Mouse (Mus musculus) spleen, adult 2 months (tissue): ENCODE measurements around the gene Ndufa13. TPM values are rescaled to one million over a fixed set of nuclear protein-coding genes. Genes with fewer than 3 reads are reported as not detected.

ENCODE experiments used
- DNase-seq, 2 experiments: peaks; one replicate each; pipeline versions ENCODE4 v3.0.0 to v3.0.0-alpha.2; 2012 to 2021; ENCODE audit warnings: low spot score in 2 of 2, low read depth in 1 of 2
- H3K27ac ChIP-seq: fragments of 200-500 bp; 2 replicates; pipeline ENCODE4 v1.5.1; 2012; ENCODE audit warnings: low read length, inconsistent platforms; ENCODE audit not compliant: insufficient read depth
- H3K27me3 ChIP-seq: fragments of 200-500 bp; 2 replicates; pipeline ENCODE4 v1.6.1; 2012; ENCODE audit warnings: mild to moderate bottlenecking, moderate library complexity, low read length, inconsistent platforms; ENCODE audit not compliant: control insufficient read depth, insufficient read depth
- H3K36me3 ChIP-seq: fragments of 200-500 bp; 2 replicates; pipeline ENCODE4 v1.6.1; 2012; ENCODE audit warnings: mild to moderate bottlenecking, low read length, inconsistent platforms; ENCODE audit not compliant: control insufficient read depth, insufficient read depth
- H3K4me1 ChIP-seq: fragments of 200-500 bp; 2 replicates; pipeline ENCODE4 v1.6.1; 2011; ENCODE audit warnings: inconsistent platforms; ENCODE audit not compliant: control insufficient read depth, insufficient read depth, insufficient read length
- H3K4me3 ChIP-seq: fragments of 200-500 bp; 2 replicates; pipeline ENCODE4 v1.5.1; 2011; ENCODE audit warnings: mild to moderate bottlenecking, inconsistent platforms; ENCODE audit not compliant: insufficient read depth, insufficient read length; ENCODE audit errors: extremely low read depth
- CTCF ChIP-seq: fragments of 200-500 bp; IDR thresholded peaks from 2 replicates; pipeline ENCODE4 v1.5.1; 2011; ENCODE audit warnings: mild to moderate bottlenecking, inconsistent platforms; ENCODE audit not compliant: insufficient read depth, insufficient read length, insufficient replicate concordance; ENCODE audit errors: extremely low read depth
- POLR2A ChIP-seq: fragments of 200-500 bp; IDR thresholded peaks from 2 replicates; pipeline ENCODE4 v1.6.1; 2011; ENCODE audit warnings: low read depth, low read length, inconsistent platforms
- WGBS: fragments of 180-500 bp; shearing (Covaris S2); methylation state at CpG from one replicate; pipeline ENCODE4 v1.1.7; 2018; 5-methylcytosine and 5-hydroxymethylcytosine counted together
- polyA plus RNA-seq: library from polyadenylated mRNA; depleted of rRNA; stranded (reverse); fragments of >200 nt; gene quantifications from 2 replicates; pipeline ENCODE4 v1.2.3, GENCODE M21; 2012

Ndufa13 gene
- polyA plus RNA-seq, 1 experiment, result 53.8 TPM

- TF ChIP-seq CTCF, result no peak
- TF ChIP-seq POLR2A, result no peak
- Histone ChIP-seq H3K4me1 (no peaks in the 10 kb centered on the region), H3K27ac (no peak overlapping the region), H3K27me3 (peaks cover 3% of the 10 kb centered on the region; the same call in 1 of the 2 replicates), H3K36me3 (no peaks in the 10 kb centered on the region), H3K4me3 (no peak overlapping the region)
- 91% methylated on average over 13 of the region's 13 CpGs for WGBS
- DNase-seq, result no peak
Measured at GRCm38 (mm10) chr8:69874654-69875053, 27.7 kb downstream of the Ndufa13 start.

DNA sequence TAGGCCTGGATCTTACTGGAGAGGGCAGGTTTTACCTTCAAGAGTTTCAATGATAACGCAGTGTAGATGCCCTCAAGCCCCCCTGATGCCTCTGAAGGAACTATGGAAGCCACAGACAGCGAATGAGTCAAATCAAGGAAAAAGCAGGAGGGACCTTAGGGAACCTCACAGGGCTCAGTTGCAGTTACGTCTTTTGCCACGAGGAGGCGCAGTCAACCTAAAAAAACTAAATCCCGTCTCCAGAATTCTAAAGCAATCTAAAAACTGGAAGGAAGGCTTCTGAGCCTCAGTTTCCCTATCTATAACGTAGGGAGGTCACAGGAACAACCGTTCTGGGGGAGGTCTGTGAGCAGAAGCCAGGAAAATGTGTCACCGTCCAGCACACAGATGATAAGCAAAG lies 28.2 kb downstream of the Ndufa13 start:
- peak in 1 of 2 experiments; percentile 39 for DNase-seq

GRCm38 (mm10) chr8:69870907-69871306 lies 31.5 kb downstream of the Ndufa13 start:
- WGBS, result 84% methylated on average over 6 of the region's 6 CpGs
- H3K27me3 ChIP-seq, result no peaks in the 10 kb centered on the region
- no peaks in the 10 kb centered on the region for H3K36me3 ChIP-seq
- DNase-seq, result no peak
- no peak overlapping the region for H3K4me3 ChIP-seq
- no peak for TF ChIP-seq POLR2A
- TF ChIP-seq CTCF, result no peak
- no peak overlapping the region for H3K27ac ChIP-seq
- no peaks in the 10 kb centered on the region for H3K4me1 ChIP-seq

More for the DNA sequence above, 28.2 kb downstream of the Ndufa13 start:
- TF ChIP-seq POLR2A (no peak), CTCF (peak; percentile 58; the same call in 1 of the 2 replicates)
- Histone ChIP-seq H3K27me3 (no peaks in the 10 kb centered on the region), H3K4me3 (no peak overlapping the region), H3K4me1 (no peaks in the 10 kb centered on the region), H3K27ac (no peak overlapping the region), H3K36me3 (no peaks in the 10 kb centered on the region)
- WGBS, result 14% methylated on average over 9 of the region's 9 CpGs

DNA sequence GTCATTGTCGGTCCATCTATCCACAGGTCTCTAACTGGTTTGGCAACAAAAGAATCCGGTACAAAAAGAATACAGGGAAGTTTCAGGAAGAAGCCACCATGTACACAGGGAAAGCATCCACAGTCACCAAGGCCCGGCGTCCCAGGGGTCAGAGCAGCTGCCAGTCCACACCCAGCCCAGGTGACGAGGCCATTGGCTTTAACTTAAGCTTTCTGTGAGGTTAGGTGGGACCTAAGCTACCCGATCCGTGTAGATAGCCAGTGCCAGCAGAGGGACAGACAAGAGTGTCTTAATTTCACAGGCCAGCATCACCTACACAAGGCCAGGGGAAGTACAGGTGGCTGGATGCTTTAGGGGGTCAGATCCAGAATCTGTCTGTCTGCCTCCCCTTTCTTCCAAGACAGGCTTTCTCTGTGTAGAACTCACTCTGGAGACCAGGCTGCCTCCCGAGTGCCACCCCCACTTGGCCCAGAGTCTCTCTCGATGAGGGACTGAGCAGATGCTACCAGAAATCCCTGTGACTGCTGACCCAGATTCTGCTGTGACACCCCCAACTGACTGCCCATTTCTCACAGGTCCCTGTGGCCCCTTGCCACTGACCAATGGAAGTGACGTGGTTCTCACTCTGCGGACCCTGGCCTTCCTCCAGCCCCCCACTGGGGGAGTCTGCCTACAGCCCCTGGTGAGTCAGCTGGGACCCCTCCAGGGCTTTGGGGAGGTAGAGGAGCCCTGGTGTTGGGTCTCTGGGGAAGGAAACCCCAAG lies 32.2 kb downstream of the Ndufa13 start:
- H3K4me3 ChIP-seq, result no peak overlapping the region
- H3K36me3 ChIP-seq, result no peaks in the 10 kb centered on the region
- no peak for TF ChIP-seq CTCF
- no peak for TF ChIP-seq POLR2A
- H3K27ac ChIP-seq, result no peak overlapping the region
- no peaks in the 10 kb centered on the region for H3K4me1 ChIP-seq
- DNase-seq, result no peak
- WGBS, result 93% methylated on average over 11 of the region's 11 CpGs
- H3K27me3 ChIP-seq, result no peaks in the 10 kb centered on the region

GRCm38 (mm10) chr8:69867696-69868326 lies 34.5 kb downstream of the Ndufa13 start:
- no peak for DNase-seq
- no peak overlapping the region for H3K27ac ChIP-seq
- H3K27me3 ChIP-seq, result no peaks in the 10 kb centered on the region
- WGBS, result 94% methylated on average over 5 of the region's 5 CpGs
- no peaks in the 10 kb centered on the region for H3K36me3 ChIP-seq
- no peak for TF ChIP-seq POLR2A
- no peak for TF ChIP-seq CTCF
- no peaks in the 10 kb centered on the region for H3K4me1 ChIP-seq
- no peak overlapping the region for H3K4me3 ChIP-seq

DNA sequence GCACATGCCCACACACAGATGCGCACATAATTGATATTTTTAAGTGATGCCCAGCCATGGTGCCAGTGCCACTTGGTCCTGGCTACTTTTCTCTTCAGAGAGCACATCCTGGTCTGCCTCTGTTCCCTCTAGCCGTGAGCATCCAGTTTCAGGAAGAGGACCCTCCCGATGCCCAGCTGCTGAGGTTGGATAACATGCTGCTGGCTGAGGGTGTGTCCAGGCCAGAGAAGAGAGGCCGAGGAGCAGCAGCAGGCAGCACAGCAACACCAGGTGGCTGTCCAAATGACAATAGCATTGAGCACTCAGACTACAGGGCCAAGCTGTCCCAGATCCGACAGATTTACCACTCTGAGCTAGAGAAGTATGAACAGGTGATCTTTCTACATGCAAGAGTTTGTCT lies 38.2 kb downstream of the Ndufa13 start:
- Histone ChIP-seq H3K27ac (no peak overlapping the region), H3K27me3 (no peaks in the 10 kb centered on the region), H3K4me1 (no peaks in the 10 kb centered on the region), H3K36me3 (no peaks in the 10 kb centered on the region), H3K4me3 (no peak overlapping the region)
- WGBS, result 81% methylated on average over 5 of the region's 5 CpGs
- TF ChIP-seq POLR2A (no peak), CTCF (no peak)
- DNase-seq, result no peak

DNA sequence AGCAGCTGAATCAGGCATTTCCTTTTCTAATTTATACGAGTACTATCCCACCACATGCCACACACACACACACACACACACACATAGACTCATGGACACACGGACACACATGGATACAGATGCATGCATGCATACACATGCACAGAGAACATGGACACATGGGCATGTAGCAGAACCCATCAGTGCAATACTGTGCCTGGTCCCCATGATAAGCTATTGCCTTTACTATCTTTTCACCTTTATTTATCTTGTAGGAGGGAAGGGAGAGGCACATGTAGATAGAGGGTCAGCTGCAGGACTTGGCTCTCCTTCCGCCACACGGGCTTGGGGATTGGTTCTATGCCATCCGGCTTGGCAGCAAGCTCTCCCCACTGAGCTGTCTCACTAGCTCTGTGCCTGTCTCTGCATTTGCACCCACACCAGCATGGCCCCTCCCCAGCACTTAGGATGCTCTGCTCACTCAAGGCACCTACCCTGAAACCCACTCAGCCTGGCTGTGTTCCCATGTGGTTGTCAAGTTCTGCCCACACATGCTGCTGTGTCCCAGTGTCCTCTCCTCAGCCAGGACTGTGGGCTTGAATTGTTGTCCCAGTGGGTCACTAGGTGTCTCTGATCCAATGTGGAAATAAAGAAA lies 38.9 kb downstream of the Ndufa13 start:
- no peak overlapping the region for H3K27ac ChIP-seq
- no peaks in the 10 kb centered on the region for H3K36me3 ChIP-seq
- H3K4me3 ChIP-seq, result no peak overlapping the region
- DNase-seq, result no peak
- TF ChIP-seq POLR2A (no peak), CTCF (no peak)
- H3K4me1 ChIP-seq, result no peaks in the 10 kb centered on the region
- 83% methylated on average over 5 of the region's 5 CpGs for WGBS
- H3K27me3 ChIP-seq, result no peaks in the 10 kb centered on the region
